Mouse (Mus musculus) hindlimb bud, embryonic 11.5 days (tissue): ENCODE results near the gene Clta.

ENCODE experiments used
- DNase-seq: peaks from one replicate; pipeline ENCODE4 v3.0.0-alpha.2; 2012; ENCODE audit warnings: low read depth, low spot score; ENCODE audit errors: extremely low spot score

Gene Clta

GRCm38 (mm10) chr4:44004126-44004525 is at the start of gene Clta:
Gene Clta, plus strand, starts transcription at chr4:44004452.
- no peak for DNase-seq

GRCm38 (mm10) chr4:43957292-43957845 is 46.9 kb upstream of the Clta start, which contains the start of gene Glipr2:
Gene Glipr2, plus strand, starts transcription at chr4:43957401.
- no peak for DNase-seq

GRCm38 (mm10) chr4:43957846-43958461 is 46.3 kb upstream of the Clta start:
- DNase-seq = no peak

GRCm38 (mm10) chr4:43959523-43960179 is 44.6 kb upstream of the Clta start:
- DNase-seq = no peak

- DNase-seq = no peak
Observed at GRCm38 (mm10) chr4:43960207-43960606, 44.0 kb upstream of the Clta start.

- no peak for DNase-seq
Observed at GRCm38 (mm10) chr4:43964326-43964833, 39.9 kb upstream of the Clta start.

GRCm38 (mm10) chr4:43964951-43965684 is 39.1 kb upstream of the Clta start:
- DNase-seq = no peak

- DNase-seq = no peak
Observed at GRCm38 (mm10) chr4:43965856-43966535, 38.3 kb upstream of the Clta start.

GRCm38 (mm10) chr4:43968650-43969049 is 35.6 kb upstream of the Clta start:
- no peak for DNase-seq

GRCm38 (mm10) chr4:43969373-43969772 is 34.9 kb upstream of the Clta start:
- DNase-seq = no peak

- DNase-seq = no peak
Observed at GRCm38 (mm10) chr4:43970393-43971330, 33.6 kb upstream of the Clta start.

GRCm38 (mm10) chr4:43971541-43972136 is 32.6 kb upstream of the Clta start:
- no peak for DNase-seq

- DNase-seq = no peak
Observed at GRCm38 (mm10) chr4:43972137-43972591, 32.1 kb upstream of the Clta start.

GRCm38 (mm10) chr4:43973526-43973981 is 30.7 kb upstream of the Clta start:
- no peak for DNase-seq

GRCm38 (mm10) chr4:43974914-43975616 is 29.2 kb upstream of the Clta start:
- no peak for DNase-seq

- DNase-seq = no peak
Observed at GRCm38 (mm10) chr4:43976223-43976740, 28.0 kb upstream of the Clta start.

GRCm38 (mm10) chr4:43978521-43979443 is 25.5 kb upstream of the Clta start:
- no peak for DNase-seq
